Mouse (Mus musculus): ENCODE results near the gene Snx27. TPM values are rescaled to one million over a fixed set of nuclear protein-coding genes. Genes with fewer than 3 reads are reported as not detected.

The Snx27 gene
- polyA plus RNA-seq, 1 experiment from 2014 or later: 39.4 TPM

DNA sequence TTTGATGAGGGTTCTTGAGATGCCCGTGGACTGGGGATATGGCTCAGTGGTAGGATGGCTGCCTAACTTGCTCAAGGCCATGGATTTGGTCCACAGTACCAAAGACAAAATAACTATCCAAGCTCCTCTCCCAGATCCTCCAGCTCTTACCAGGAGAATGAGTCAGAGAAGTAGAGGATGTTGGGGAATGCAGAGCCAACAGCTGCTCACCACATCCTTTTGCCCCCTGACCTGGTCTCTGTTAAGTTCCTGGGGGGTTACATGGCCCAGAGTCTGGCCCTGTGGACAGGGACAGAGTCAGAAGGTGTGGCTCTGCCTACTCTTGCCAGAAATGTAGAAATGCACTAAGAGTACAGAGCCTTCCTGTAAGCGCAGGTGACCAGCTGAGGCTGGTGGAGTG is 122.7 kb downstream of the Snx27 start:
- Histone ChIP-seq H3K4me3 (ENCODE audit: low read depth, low read length) (no peak overlapping the region), H3K4me2 (no peak overlapping the region), H3K27ac (ENCODE audit: low read depth, low read length) (no peak overlapping the region), H3K9ac (ENCODE audit: low read length) (no peak overlapping the region), H3K9me3 (ENCODE audit: control insufficient read depth, low read length) (no peaks in the 10 kb centered on the region), H3K27me3 (ENCODE audit: control insufficient read depth, insufficient read depth, low read length) (no peaks in the 10 kb centered on the region), H3K4me1 (ENCODE audit: control insufficient read depth, insufficient read depth, low read length) (peaks cover 12% of the 10 kb centered on the region), H3K36me3 (ENCODE audit: control insufficient read depth, insufficient read depth, low read length) (no peaks in the 10 kb centered on the region)
- 100% methylated on average over 2 of the region's 2 CpGs for WGBS
- ATAC-seq (ENCODE audit: low FRiP score) (no peak), DNase-seq (ENCODE audit: low spot score, missing footprints) (peak; percentile 17)

DNA sequence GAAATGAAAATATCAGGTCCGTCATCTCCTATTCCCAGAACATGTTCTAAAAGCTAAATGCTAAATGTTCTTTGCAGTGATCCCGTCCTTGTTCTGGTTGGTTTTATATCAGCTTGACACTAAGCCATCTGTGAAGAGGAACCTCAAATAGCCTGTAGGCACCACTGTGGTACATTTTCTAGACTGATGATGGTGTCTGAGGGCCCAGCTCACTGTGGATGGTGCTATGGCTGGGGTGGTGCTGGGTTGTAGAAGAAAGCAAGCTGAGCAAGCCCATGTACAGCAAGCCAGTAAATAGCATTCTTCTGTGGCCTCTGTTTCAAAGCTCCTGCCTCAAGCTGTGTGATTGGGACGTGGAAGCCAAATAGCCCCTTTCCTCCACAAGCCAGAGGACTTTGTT is 125.5 kb downstream of the Snx27 start:
- Histone ChIP-seq H3K36me3 (ENCODE audit: control insufficient read depth, insufficient read depth, low read length) (no peaks in the 10 kb centered on the region), H3K4me3 (ENCODE audit: low read depth, low read length) (no peak overlapping the region), H3K4me2 (no peak overlapping the region), H3K27me3 (ENCODE audit: control insufficient read depth, insufficient read depth, low read length) (no peaks in the 10 kb centered on the region), H3K9ac (ENCODE audit: low read length) (no peak overlapping the region), H3K4me1 (ENCODE audit: control insufficient read depth, insufficient read depth, low read length) (no peaks in the 10 kb centered on the region), H3K9me3 (ENCODE audit: control insufficient read depth, low read length) (no peaks in the 10 kb centered on the region), H3K27ac (ENCODE audit: low read depth, low read length) (no peak overlapping the region)
- ATAC-seq (ENCODE audit: low FRiP score) (no peak), DNase-seq (ENCODE audit: low spot score, missing footprints) (no peak)
- 83% methylated on average over 3 of the region's 3 CpGs for WGBS

DNA sequence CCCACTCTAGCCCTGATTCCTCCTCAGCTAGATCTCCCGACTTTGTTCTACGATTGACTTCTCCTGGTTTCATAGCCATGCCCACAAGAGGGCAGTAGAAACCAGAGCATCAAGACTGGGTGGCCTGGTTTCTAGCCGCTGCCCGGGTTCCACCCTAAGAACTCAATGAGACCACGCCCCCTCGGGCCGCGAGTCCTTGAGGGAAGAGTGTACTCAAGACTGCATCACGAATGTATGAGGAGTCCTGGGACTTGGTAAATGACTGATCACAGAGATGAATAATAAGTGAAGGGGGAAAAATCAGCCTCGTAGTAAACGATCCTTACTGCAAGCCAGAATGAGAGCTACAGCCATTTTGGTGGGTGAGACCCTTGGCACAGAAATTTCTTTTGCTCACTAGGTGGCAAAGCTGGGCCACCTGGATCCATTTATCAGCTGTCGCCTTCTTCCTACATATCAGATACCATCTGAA is 126.0 kb downstream of the Snx27 start:
- Histone ChIP-seq H3K4me3 (ENCODE audit: low read depth, low read length) (peak overlapping the region; percentile 23; the same call in 1 of the 2 replicates), H3K9me3 (ENCODE audit: control insufficient read depth, low read length) (no peaks in the 10 kb centered on the region), H3K36me3 (ENCODE audit: control insufficient read depth, insufficient read depth, low read length) (no peaks in the 10 kb centered on the region), H3K4me1 (ENCODE audit: control insufficient read depth, insufficient read depth, low read length) (no peaks in the 10 kb centered on the region), H3K27ac (ENCODE audit: low read depth, low read length) (no peak overlapping the region), H3K9ac (ENCODE audit: low read length) (peak overlapping the region; percentile 20; the same call in 1 of the 2 replicates), H3K27me3 (ENCODE audit: control insufficient read depth, insufficient read depth, low read length) (no peaks in the 10 kb centered on the region), H3K4me2 (peak overlapping the region; percentile 39)
- WGBS: 3% methylated on average over 12 of the region's 12 CpGs
- DNase-seq (ENCODE audit: low spot score, missing footprints) (peak; percentile 98), ATAC-seq (ENCODE audit: low FRiP score) (peak; percentile 94)

DNA sequence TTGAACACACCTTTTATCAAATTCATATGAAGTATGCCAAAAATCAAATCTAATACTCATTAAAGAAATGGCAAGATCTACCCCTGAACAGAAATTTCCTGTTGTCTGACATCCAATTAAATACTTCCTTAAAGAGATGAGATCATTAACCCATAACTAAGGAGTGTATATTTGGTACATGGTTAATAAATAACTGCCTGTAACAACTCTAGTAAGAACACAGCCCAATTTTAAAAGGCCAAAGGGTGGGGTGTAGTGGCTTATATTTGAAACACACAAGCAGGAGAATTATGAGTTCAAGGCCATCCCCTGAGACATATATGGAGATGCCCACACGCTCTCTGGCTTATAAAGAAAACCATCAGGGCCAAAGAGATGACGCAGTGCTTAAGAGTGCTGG is 133.1 kb downstream of the Snx27 start:
- no peak overlapping the region for H3K4me2 ChIP-seq
- H3K9ac ChIP-seq (ENCODE audit: low read length): no peak overlapping the region
- no peaks in the 10 kb centered on the region for H3K27me3 ChIP-seq (ENCODE audit: control insufficient read depth, insufficient read depth, low read length)
- ATAC-seq (ENCODE audit: low FRiP score) (no peak), DNase-seq (ENCODE audit: low spot score, missing footprints) (no peak)
- no peaks in the 10 kb centered on the region for H3K9me3 ChIP-seq (ENCODE audit: control insufficient read depth, low read length)
- H3K4me1 ChIP-seq (ENCODE audit: control insufficient read depth, insufficient read depth, low read length): peaks cover 1% of the 10 kb centered on the region
- H3K4me3 ChIP-seq (ENCODE audit: low read depth, low read length): no peak overlapping the region
- 93% methylated on average over 2 of the region's 2 CpGs for WGBS
- H3K36me3 ChIP-seq (ENCODE audit: control insufficient read depth, insufficient read depth, low read length): peaks cover 15% of the 10 kb centered on the region
- no peak overlapping the region for H3K27ac ChIP-seq (ENCODE audit: low read depth, low read length)

Other genes with a start within 250 kb of the Snx27 start
- 0.11 TPM in 1 of 2 replicates, not detected in the other for gene Them5, start 240.6 kb downstream of the Snx27 start, polyA plus RNA-seq (2014; fragmentation: Nextera tagmentation; extraction: Ambion mirVana)
- 0.87 and 1.4 TPM in 2 replicates for gene C2cd4d, start 220.3 kb downstream of the Snx27 start, polyA plus RNA-seq (2014; fragmentation: Nextera tagmentation; extraction: Ambion mirVana)
- 0.10 and 0.14 TPM in 2 replicates for gene Rorc, start 209.9 kb downstream of the Snx27 start, polyA plus RNA-seq (2014; fragmentation: Nextera tagmentation; extraction: Ambion mirVana)
- gene Lingo4, start 184.2 kb downstream of the Snx27 start, polyA plus RNA-seq (2014; fragmentation: Nextera tagmentation; extraction: Ambion mirVana): 0.17 and 0.37 TPM in 2 replicates
- 55.3 and 63.2 TPM in 2 replicates for gene Tdrkh, start 169.4 kb downstream of the Snx27 start, polyA plus RNA-seq (2014; fragmentation: Nextera tagmentation; extraction: Ambion mirVana)
- 71.1 and 73.3 TPM in 2 replicates for gene Mrpl9, start 139.4 kb downstream of the Snx27 start, polyA plus RNA-seq (2014; fragmentation: Nextera tagmentation; extraction: Ambion mirVana)
- 0.12 TPM in 1 of 2 replicates, not detected in the other for gene Oaz3, start 138.8 kb downstream of the Snx27 start, polyA plus RNA-seq (2014; fragmentation: Nextera tagmentation; extraction: Ambion mirVana)
- 150 and 154 TPM in 2 replicates for gene Celf3, start 104.4 kb downstream of the Snx27 start, polyA plus RNA-seq (2014; fragmentation: Nextera tagmentation; extraction: Ambion mirVana)
- gene Riiad1, start 102.4 kb downstream of the Snx27 start, polyA plus RNA-seq (2014; fragmentation: Nextera tagmentation; extraction: Ambion mirVana): 15.3 TPM in 2 replicates
- gene Gm10972, start 60.4 kb upstream of the Snx27 start, polyA plus RNA-seq (2014; fragmentation: Nextera tagmentation; extraction: Ambion mirVana): not detected in 2 replicates
- 4.2 and 4.5 TPM in 2 replicates for gene Tuft1, start 76.2 kb upstream of the Snx27 start, polyA plus RNA-seq (2014; fragmentation: Nextera tagmentation; extraction: Ambion mirVana)
- gene Selenbp2, start 110.8 kb upstream of the Snx27 start, polyA plus RNA-seq (2014; fragmentation: Nextera tagmentation; extraction: Ambion mirVana): not detected in 2 replicates
- gene Cgn, start 203.8 kb upstream of the Snx27 start, polyA plus RNA-seq (2014; fragmentation: Nextera tagmentation; extraction: Ambion mirVana): 2.3 and 2.9 TPM in 2 replicates

Measured in midbrain, embryonic 11.5 days (tissue).